Mouse (Mus musculus): ENCODE measurements at regions not wholly inside any gene's neighbourhood (a gene's known extent, or its start where the extent isn't known, plus 50 kb on each side); places are given as distances from the start of the nearest gene placed in this dataset.
"Not testable (repeated sequence)": the region's sequence is repeated elsewhere in the genome, so short reads cannot be mapped to it uniquely, and the experiment has no call there.

DNA sequence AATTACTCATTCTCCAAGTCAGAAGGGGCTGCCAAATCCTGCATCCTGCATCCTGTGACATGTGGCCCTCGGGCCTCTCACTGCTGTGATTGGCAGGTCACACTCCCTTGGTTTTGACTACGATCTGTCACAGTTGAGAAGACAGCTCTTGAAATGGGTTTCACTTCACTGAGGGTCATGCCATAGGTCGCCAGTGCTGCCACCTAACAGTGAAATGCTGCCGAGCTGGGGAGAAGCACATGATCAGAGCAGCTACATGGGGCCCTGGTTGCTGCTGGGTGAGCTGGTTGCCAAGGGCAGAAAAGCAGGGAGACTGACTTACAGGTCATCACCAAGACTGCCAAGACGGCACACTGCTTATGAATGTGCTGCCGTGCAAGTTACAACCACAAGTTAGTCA, 178.3 kb downstream of the Faxc start:
- no peak for DNase-seq
- intact Hi-C loops (cut with DNase I), result no loop called here
- Histone ChIP-seq H3K4me3 (no peak overlapping the region), H3K27ac (no peak overlapping the region)
- no peak for TF ChIP-seq CTCF (IDR thresholded peaks at IDR 0.05)

DNA sequence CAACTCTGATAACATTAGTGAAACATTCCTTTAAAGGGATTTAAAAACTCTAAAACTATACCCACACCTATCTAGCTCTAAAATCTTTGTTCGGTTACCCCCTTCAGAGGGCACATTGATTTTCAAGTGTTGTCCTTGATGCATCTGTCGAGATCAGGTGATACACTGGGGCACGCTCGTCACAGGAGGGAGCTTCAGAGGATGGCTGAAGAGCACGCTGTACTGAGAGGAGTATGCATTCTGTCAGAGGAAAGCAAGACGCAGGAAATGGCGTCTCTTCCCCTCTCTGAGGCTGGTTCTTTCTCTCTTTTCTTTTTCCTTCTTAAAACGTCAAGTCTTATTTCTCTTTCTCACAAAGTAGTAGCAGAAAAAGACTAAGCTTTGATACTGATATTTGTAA, 179.3 kb downstream of the Faxc start:
- intact Hi-C loops (cut with DNase I), result no loop called here
- no peak for DNase-seq
- Histone ChIP-seq H3K4me3 (no peak overlapping the region), H3K27ac (no peak overlapping the region)
- no peak for TF ChIP-seq CTCF (IDR thresholded peaks at IDR 0.05)

DNA sequence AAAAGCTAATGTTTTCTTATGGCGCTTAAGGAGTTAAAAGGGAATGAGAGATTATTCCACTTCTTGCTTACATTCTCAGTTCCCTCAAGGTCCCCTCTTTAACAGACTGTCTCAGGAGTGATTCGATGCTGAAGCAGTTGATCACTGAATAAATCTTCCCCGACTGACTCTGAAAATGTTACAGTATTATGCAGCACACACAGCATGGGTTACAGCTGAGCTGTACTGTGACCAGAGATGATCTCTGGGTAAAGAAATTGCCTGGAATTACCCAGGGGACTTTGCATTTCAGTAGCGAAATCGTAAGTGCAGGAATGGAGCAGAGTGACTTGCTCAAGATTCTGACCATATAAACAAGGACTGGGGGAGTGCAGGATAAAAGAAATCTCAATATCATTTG, 181.1 kb downstream of the Faxc start:
- no peak overlapping the region for H3K27ac ChIP-seq
- intact Hi-C loops (cut with DNase I), result no loop called here

DNA sequence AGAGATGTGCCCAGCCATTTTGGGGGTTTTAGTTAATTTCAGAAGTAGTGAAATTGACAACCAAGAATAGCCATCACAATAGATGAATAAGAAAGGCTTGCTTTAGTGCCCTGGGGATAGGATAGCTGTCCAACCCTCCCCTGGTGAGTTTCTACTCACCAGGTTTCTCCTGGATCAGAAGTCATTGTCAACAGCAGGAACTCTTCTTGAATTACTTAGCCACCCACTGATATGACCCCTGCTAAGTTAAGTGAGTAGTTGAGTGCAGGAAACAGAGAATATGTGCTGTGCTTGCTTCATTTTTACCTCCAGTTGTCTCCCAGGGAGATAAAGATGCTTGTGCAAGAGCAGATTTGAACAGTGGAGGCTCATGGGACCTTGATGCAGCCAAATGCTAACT, 183.3 kb downstream of the Faxc start:
- intact Hi-C loops (cut with DNase I), result no loop called here
- no peak for TF ChIP-seq CTCF (IDR thresholded peaks at IDR 0.05)
- DNase-seq, result no peak
- Histone ChIP-seq H3K27ac (no peak overlapping the region), H3K4me3 (no peak overlapping the region)

More for the DNA sequence above, 181.1 kb downstream of the Faxc start:
- DNase-seq, result no peak
- TF ChIP-seq CTCF (IDR thresholded peaks at IDR 0.05), result no peak
- H3K4me3 ChIP-seq, result no peak overlapping the region

DNA sequence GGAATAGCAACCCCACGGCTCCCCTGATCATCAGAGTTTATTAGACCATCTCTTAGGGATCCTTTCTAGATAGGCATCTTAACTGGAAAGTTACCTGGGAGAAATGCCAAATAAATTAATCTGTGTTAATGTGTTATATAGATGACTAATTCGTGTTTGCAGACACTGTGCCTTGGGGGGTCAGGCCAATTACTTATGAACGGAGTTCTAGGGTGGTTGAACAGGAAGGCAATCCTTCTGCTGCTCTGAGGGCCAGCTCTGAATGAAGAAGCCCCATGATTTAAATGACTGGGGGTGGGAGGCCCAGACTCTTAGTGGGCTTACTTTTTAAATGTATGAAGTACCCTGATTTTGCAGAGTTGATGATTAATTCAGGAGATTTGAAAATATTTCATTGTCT, 188.7 kb downstream of the Faxc start:
- TF ChIP-seq CTCF (IDR thresholded peaks at IDR 0.05), result no peak
- no peak overlapping the region for H3K4me3 ChIP-seq
- no peak for DNase-seq
- no peak overlapping the region for H3K27ac ChIP-seq
- intact Hi-C loops (cut with DNase I), result no loop called here

DNA sequence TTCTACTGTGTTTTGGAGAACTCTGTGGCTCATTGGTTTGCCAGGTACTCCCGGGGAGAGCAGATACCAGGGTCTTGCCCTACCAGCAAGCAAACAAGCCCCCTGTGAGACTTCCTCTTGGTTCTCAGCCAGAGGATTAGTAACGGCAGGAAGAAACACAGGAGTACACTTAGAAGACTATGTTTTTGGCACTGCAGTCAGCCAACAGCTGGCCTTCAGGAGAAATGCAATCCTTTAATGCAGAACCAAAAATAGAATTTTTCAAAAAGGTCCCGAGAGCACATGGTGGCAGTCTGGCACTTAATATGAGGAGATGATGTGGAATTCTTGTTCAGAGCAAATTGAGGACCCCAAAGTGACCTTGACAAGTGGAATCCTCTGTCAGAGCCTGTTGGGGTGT, 189.8 kb downstream of the Faxc start:
- Histone ChIP-seq H3K4me3 (no peak overlapping the region), H3K27ac (no peak overlapping the region)
- intact Hi-C loops (cut with DNase I), result no loop called here
- no peak for TF ChIP-seq CTCF (IDR thresholded peaks at IDR 0.05)
- DNase-seq, result no peak

DNA sequence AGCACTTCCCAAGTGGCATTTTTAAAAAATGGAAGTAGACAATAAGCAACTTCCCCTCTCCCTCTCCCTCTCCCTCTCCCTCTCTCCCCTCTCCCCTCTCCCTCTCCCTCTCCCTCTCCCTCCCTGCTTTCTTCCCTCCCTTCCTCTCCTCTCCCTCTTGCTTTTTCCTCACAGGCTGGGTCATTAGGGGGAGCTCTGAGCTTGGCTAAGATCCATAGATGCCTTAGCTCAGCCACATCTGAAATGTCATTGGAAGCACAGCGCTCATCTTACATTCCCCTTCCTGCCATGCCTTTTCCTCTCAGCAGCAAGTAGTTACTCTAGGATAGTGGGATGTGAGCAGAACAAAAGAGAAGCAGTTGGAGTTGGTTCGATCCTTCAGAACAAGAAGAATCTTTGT, 190.3 kb downstream of the Faxc start:
- H3K27ac ChIP-seq, result no peak overlapping the region
- no peak for DNase-seq
- intact Hi-C loops (cut with DNase I), result no loop called here
- TF ChIP-seq CTCF (IDR thresholded peaks at IDR 0.05), result no peak; the same call in 1 of the 2 replicates
- H3K4me3 ChIP-seq, result no peak overlapping the region

DNA sequence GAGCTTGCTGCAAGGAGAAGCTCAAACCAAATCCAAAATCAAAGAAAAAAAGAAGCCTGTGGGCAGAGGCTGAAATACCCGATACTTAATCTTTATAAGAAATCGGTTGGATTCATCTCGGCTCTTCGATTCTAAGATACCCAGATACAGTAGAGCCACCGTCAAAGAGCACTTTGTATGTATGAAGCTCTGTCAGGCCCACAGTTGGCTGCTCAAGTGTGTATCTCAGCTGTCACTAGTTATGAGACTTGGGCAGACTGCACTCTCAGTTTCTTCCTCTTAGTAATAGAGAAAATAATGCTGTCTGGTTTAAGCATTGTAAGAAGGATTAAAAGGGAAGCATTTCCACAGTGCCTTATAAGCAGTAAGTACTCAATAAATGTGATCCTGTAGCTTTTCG, 193.7 kb downstream of the Faxc start:
- no peak overlapping the region for H3K27ac ChIP-seq
- no peak for DNase-seq
- no peak overlapping the region for H3K4me3 ChIP-seq
- intact Hi-C loops (cut with DNase I), result no loop called here
- no peak for TF ChIP-seq CTCF (IDR thresholded peaks at IDR 0.05)

DNA sequence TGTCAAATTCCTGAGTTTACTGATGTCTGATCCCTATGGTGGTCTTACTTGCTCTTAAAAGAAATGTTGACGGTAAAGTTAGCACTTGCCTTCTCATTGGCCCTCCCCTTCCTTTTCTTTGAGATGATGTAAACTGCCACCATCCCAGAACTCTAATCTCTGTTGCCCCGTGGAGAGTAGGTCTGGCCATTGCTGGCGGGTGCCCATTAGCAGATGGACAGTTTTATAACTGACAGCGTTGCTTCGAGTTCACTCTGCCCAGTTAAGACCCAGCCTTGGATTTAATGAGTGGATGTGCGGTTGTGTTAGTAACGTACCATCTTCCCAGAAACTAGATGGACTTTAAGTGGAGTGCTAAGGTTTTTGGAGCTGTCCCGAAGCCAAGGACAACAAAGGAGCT, 199.4 kb downstream of the Faxc start:
- intact Hi-C loops (cut with DNase I), result no loop called here
- Histone ChIP-seq H3K27ac (no peak overlapping the region), H3K4me3 (no peak overlapping the region)
- no peak for TF ChIP-seq CTCF (IDR thresholded peaks at IDR 0.05)
- no peak for DNase-seq

DNA sequence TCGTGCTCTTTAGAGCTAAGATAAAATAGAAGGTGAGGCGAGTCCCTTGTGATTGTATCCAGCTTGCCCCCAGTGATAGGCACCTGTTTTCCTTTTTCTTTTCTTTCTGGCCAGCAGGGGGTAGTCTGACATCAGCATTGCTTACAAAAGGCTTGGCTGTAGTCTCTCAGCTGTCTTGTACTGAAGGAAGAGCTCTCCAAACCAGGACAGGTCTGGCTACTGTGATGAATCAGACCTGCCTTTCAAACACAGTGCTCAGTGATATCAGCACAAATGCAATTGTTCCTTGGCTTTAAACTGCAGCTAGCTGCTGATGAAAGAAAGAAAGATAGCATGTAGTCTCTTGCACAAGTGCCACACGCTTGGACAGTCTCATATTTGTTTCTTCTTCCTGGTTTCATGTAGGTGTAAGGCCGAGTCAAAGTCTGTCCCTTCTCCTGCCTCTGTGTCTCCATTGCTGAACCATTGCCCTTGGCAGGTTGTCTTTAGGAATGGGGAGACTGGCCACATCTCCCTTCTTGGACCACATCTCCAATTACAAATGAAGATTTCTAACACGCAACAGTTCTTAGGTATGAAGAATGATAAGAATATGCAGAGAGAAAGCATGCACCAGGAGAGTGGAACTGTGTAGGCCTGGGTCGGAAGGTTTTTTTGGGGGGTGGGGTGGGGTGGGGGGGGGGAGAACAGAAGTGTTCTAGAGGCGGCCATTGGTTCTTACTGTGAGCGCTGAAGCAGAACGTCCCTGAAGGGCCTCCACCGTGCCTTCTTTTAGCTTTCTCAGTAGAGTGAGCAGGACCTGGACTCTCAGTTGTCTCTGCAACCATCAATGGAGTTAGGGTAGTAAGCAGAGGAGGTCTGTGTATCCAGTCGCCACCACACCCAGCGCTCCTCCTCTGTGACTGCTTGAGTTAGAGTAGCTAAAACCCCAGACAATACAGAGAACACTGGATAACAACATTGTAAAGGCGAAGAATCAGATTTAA, 200.9 kb downstream of the Faxc start:
- no peak overlapping the region for H3K27ac ChIP-seq
- H3K4me3 ChIP-seq, result no peak overlapping the region
- no peak for DNase-seq
- intact Hi-C loops (cut with DNase I), result no loop called here
- peak; percentile 71 for TF ChIP-seq CTCF (IDR thresholded peaks at IDR 0.05)

DNA sequence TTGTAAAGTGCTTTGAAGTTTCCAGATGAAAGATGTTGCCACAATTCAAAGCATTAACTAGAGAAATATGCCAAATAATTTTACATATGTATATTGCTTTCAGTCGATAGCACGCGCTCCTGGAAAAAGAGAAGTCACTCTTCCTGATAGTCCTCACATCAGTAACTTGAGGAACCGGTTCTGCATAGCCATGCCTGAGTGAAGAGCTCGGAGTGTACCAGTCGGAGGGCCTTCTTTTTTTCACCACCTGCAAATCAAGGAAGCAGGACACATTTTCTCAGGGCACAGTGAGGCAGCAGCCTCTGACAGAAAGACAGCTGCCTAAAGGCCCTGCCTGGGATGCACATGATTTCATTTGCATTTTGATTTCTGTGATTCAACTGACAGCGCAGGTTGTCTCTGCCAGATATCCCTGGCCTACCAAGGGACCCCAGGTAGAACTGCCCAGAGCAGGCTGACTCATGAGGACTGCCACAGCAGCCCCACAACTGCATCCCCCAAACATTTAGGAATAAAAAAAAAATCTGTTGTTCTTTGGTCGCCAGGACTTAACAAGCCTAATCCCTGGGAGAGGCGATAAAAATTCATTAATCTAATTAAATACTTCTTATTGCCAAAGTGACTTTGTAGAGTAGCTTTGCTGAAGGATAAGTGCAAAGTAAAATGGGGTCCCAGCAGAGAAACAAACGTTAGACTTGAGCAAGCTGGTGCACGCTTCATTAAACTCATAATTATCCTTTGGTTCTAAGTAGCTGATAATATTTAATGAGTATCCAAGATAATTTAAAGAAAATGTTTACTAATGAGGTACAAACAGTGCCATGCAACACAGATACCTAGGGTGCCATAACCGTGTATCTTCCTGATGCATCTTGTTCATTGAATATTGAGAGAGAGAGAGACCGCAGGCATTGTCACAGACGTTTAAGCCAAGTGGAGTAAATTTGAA, 202.7 kb downstream of the Faxc start:
- DNase-seq, result no peak
- no peak for TF ChIP-seq CTCF (IDR thresholded peaks at IDR 0.05)
- H3K27ac ChIP-seq, result no peak overlapping the region
- no peak overlapping the region for H3K4me3 ChIP-seq
- intact Hi-C loops (cut with DNase I), result no loop called here

DNA sequence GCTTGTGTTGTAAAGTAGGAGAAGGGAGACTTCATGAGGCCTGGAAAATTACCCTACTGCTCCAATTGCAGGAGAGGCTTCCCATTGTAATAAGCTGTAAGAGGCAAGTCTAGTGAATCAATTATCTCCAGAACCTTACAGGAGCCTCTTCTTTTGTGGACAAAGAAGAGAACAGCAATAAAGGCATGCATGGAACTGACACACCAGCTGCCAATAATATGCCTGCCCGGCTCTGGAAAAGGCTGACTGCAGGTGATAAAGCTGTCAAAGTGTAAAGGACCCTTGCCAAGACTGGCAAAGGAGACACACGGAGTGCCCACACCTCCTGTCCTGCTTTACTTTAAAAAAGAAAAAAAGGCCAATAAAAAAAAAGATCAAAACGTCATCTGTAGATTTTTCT, 209.0 kb downstream of the Faxc start:
- intact Hi-C loops (cut with DNase I), result no loop called here
- no peak for DNase-seq
- Histone ChIP-seq H3K4me3 (no peak overlapping the region), H3K27ac (no peak overlapping the region)
- TF ChIP-seq CTCF (IDR thresholded peaks at IDR 0.05), result no peak

DNA sequence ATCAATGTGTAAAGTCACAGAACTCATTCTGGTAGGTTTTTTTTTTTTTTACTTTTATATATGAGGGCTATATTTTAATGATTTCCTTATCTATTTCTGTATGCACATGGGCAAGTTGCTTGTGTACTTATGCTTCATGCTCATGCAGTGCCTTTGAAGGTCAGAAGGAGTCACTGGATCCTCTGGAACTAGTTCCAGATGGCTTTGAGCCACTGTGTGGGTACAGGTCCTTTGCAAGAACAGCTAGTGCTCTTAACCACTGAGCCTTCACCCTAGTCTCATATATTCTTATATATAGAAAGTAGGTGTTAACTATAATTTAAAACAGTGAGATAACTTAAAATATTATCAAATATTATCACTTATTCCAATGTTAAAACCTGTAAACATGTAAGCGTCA, 212.4 kb downstream of the Faxc start:
- Histone ChIP-seq H3K4me3 (no peak overlapping the region), H3K27ac (0 out of 2 replicates have a peak overlapping the region, but pooled peaks have one; percentile 13)
- TF ChIP-seq CTCF (IDR thresholded peaks at IDR 0.05), result 0 out of 2 replicates have a peak, but pooled peaks have one; percentile 5
- DNase-seq, result peak; percentile 58
- intact Hi-C loops (cut with DNase I), result no loop called here

DNA sequence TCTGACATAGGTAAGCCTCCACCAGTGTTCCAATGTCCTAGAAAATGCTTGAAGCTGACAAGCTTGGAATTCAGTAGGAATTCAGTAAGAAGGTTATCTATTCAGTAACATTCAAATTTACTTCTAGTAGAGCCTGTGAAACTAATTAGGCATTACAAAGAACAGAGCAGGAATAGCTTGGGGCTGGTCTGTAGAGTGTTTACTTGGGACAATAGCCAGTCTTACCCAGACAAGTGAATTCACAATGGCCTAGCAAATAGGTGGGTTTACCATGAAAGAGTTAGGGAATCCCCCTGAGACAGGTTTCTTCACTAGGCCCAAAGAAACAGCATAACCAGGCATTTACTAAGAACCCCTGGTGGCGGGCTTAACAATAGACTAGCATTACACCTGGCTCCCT, 212.5 kb upstream of the Fbxl4 start:
- intact Hi-C loops (cut with DNase I); H3K4me3 ChIP-seq; H3K27ac ChIP-seq; DNase-seq: not testable (repeated sequence)

All from gastrocnemius, adult 2 months (tissue).